Mouse (Mus musculus) left cerebral cortex, adult 8-10 months (tissue): Measurements from ENCODE around the gene Lrba. TPM values are rescaled to one million over a fixed set of nuclear protein-coding genes. Genes with fewer than 3 reads are reported as not detected.

ENCODE experiments used
- DNase-seq, 2 experiments: peaks; one replicate each; pipeline ENCODE4 v3.0.0; 2022; ENCODE audit warnings: low spot score in 2 of 2
- total RNA-seq, 4 experiments: library from RNA; stranded (reverse); gene quantifications; 2 replicates each; pipeline ENCODE4 v1.2.4; 2022

Lrba gene
- total RNA-seq, 4 experiments from 2014 or later: 29.9 to 39.7 (median 34.5) TPM

DNA sequence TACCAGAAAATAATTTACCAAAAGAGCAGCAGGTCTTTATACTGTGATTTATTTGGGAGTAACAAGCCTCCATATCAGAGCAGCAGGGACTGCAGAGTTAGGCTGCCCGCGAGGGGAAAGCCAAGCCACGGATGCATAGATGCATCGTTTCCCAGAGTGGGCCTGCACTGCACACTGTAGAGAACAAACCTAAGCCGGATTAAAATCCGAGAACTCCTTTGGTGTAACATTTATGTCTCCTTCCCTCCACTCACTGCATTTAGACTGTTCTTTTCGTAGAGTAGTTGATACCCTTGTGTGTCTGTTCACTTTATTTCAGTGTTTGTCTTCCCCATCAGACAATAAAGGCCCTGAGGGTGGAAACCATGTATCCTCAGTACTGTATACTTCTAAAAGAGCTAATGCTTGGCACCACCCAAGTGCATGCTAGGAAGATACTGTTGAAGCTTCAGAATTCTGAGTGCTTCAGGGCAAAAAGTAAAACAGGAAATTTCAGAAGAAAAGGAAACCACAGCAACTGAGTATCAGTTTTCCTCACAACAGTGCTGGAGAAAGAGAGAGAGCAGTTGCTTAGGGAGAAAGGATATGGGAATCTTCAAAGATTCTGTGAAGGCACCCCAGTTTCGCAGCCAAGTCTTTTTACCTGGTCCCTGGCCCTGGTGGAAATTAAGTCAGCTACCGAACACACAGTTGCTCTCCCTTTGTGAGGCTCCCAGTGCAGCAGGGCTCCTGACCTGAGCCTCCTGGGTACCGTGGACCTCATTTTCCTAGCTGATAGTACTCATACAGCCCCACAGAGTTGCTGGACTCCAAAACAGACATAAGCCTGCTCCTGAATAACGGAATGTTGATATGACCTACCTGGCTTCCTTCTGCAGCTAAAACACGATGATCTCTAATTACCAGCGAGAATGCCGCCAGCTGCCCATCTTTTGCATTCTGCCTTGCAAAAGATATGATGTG lies 530.4 kb downstream of the Lrba start:
- no peak for DNase-seq

GRCm38 (mm10) chr3:86756548-86756947 lies 532.1 kb downstream of the Lrba start:
- no peak for DNase-seq

- no peak for DNase-seq
Observed at GRCm38 (mm10) chr3:86758727-86759126, 534.2 kb downstream of the Lrba start.

GRCm38 (mm10) chr3:86759383-86759782 lies 534.9 kb downstream of the Lrba start:
- no peak for DNase-seq

GRCm38 (mm10) chr3:86759834-86760233 lies 535.4 kb downstream of the Lrba start:
- DNase-seq: no peak

- DNase-seq: no peak
Observed at GRCm38 (mm10) chr3:86760474-86760873, 536.0 kb downstream of the Lrba start.

GRCm38 (mm10) chr3:86761095-86762035 lies 536.9 kb downstream of the Lrba start:
- DNase-seq: peak in 1 of 2 experiments; percentile 47

- no peak for DNase-seq
Observed at GRCm38 (mm10) chr3:86762036-86762415, 537.5 kb downstream of the Lrba start.

GRCm38 (mm10) chr3:86762456-86762855 lies 538.0 kb downstream of the Lrba start:
- DNase-seq: no peak

- no peak for DNase-seq
Observed at GRCm38 (mm10) chr3:86768553-86768952, 544.1 kb downstream of the Lrba start.

GRCm38 (mm10) chr3:86768969-86769368 lies 544.5 kb downstream of the Lrba start:
- DNase-seq: no peak

GRCm38 (mm10) chr3:86774566-86775443 lies 550.3 kb downstream of the Lrba start:
- DNase-seq: no peak

DNA sequence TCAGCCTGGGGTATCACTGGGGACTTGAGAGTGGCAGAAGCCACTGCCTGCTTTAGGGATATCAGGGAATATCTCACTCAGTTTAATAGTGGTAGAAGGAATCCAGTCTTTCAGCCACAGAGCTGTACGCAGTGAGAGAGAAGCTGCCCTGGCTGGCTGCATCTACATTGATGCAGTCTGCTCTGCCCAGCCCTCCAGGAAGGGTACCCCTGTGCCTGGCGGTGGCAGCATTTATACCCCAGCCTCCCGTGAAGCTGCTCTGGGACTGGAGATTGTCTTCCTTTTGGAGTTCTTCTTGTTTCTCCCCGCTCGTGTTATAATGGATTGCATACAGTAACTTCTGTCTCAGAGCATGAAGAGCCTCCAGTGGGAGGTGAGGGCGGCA lies 551.0 kb downstream of the Lrba start:
- DNase-seq: no peak

GRCm38 (mm10) chr3:86779704-86780103 lies 555.2 kb downstream of the Lrba start:
- no peak for DNase-seq

- no peak for DNase-seq
Observed at GRCm38 (mm10) chr3:86784051-86784450, 559.6 kb downstream of the Lrba start.

- no peak for DNase-seq
Observed at GRCm38 (mm10) chr3:86784930-86785329, 560.5 kb downstream of the Lrba start.

DNA sequence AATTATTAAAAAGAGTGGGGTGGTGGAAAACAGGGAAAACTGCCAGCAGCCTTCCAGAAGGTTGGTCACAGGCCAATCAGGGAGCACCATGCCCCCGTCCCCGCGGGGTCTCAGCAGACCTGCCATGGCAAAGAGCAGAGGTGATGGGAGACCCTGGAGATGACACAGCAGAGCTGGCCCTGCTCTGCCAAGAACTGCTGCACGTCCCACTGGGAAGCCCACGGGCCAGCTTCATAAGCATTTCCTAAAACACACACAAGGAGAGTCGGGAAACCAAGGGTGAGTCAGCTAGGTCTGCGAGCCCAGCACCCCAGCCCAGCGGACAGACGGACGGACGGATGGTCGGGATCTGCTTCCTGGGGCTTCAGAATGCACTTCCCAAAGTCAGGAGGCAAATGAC lies 561.8 kb downstream of the Lrba start:
- no peak for DNase-seq

- peak in 1 of 2 experiments; percentile 82 for DNase-seq
Observed at GRCm38 (mm10) chr3:86786845-86787351, 562.4 kb downstream of the Lrba start.

DNA sequence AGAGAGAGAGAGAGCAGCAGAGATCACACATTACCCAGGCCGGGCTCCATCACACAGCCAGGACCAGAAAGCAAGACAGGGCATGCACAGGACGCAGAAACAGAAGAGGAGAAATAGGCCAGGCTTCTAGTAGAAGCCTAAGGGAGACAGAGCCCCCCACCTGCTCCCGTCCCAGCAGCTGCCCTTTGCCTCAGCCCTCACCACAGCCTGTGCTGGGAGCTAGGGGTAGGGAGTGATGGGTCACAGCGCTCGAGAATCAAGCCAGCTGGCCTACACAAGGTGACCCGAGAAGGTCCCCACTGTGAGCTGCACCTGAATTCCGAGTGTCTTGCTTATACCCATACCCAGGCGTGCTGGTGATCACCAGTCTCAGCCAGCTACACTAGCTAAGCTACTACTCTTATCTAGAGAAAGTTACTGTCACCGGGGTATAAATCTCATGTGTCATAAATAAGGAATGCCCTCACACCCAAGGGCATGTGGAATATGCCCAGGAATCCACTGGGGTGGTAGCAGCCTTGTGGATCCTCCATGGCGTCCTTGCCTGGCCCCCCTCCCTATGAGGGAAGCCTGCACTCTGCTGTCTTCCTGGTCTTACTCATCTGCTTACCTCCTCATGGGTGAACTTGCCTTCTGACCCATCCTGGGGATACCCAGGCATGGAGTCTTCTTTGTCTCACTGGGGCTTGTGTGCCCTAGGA lies 563.1 kb downstream of the Lrba start:
- no peak for DNase-seq

DNA sequence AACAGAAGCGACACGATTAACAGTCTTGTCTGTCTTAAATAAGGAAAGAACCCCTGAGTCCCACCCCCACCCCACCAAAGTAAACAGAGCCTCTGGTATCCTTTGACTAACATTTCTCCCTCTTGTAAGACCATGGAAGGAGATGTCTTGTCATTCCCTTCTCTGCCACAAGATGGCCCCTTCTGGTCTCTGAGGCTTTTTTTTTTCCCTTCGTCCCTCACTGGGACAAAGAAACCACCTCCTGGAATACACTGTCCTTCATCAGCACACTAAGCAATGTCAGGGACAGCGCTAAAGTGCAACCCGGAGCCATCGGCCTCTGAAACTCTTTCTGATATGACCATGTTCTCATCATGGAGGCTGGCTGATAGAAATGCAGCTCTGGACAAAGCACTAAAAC lies 564.2 kb downstream of the Lrba start:
- no peak for DNase-seq
